Mouse (Mus musculus): ENCODE results near the gene Dmp1. TPM values are rescaled to one million over a fixed set of nuclear protein-coding genes. Genes with fewer than 3 reads are reported as not detected.

The Dmp1 gene
- polyA plus RNA-seq (2012; fragmentation: generic; extraction: Trizol), result 2.2 TPM

DNA sequence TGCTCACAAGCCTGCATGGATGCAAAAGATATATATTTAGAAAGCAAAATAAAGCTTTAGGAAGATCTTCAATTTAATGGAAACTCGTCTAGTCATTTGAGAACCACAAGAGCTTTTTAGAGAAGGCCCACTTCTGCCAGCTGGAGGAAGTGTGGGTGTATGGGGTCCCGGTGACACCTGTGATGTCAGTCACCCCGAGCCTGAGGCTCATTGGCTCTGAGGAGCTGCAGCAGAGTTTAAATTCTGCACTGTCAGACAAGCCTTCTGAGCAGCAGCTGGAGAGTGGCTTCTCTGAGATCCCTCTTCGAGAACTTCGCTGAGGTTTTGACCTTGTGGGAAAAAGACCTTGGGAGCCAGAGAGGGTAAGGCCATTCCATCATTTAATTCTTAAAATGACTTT is at the start of gene Dmp1:
Dmp1 (plus strand) TSS at position 263 of the 400 bp plus-strand sequence.
- H3ac ChIP-seq (ENCODE audit: control insufficient read depth, insufficient read length), result no peak within 1 kb of the TSS
- H3K36me3 ChIP-seq (ENCODE audit: control insufficient read depth, insufficient read depth), result no peaks in the 10 kb centered on the region
- no peaks in the 10 kb centered on the region for H3K79me2 ChIP-seq (ENCODE audit: control insufficient read depth, insufficient read depth)
- H3K4me3 ChIP-seq, result no peak within 1 kb of the TSS
- no peaks in the 10 kb centered on the region for H3K27me3 ChIP-seq (ENCODE audit: control insufficient read depth, insufficient read depth, insufficient read length)
- H3K4me2 ChIP-seq (ENCODE audit: low read depth), result peak within 1 kb of the TSS; percentile 76
- TF ChIP-seq E2F4 (IDR thresholded peaks at IDR 0.05; ENCODE audit: insufficient read depth) (peak; percentile 88), SRF (IDR thresholded peaks at IDR 0.05; ENCODE audit: control insufficient read depth, insufficient read length, low read depth) (no peak), TCF12 (IDR thresholded peaks at IDR 0.05; ENCODE audit: insufficient read depth, poor library complexity, severe bottlenecking) (peak; percentile 81), USF1 (IDR thresholded peaks at IDR 0.05; ENCODE audit: low read depth) (no peak), CEBPB (IDR thresholded peaks at IDR 0.05; ENCODE audit: insufficient read depth, poor library complexity, severe bottlenecking) (no peak), POLR2AphosphoS2 (IDR thresholded peaks at IDR 0.05; ENCODE audit: insufficient read length, low read depth) (no peak), POLR2A (IDR thresholded peaks at IDR 0.05; ENCODE audit: insufficient read length, low read depth) (no peak), MYOD1 (IDR thresholded peaks at IDR 0.05; ENCODE audit: control insufficient read depth in 1 of 3, insufficient read length in 2 of 3, low read depth in 2 of 3) (peak; percentile 73 to 98 (median 97)), TCF3 (IDR thresholded peaks at IDR 0.05; ENCODE audit: insufficient read length, low read depth) (peak; percentile 43), REST (IDR thresholded peaks at IDR 0.05; ENCODE audit: insufficient read depth, insufficient read length) (no peak), MYOG (IDR thresholded peaks at IDR 0.05; ENCODE audit: control insufficient read depth in 1 of 3, insufficient read depth in 1 of 3, insufficient read length in 2 of 3, low read depth in 2 of 3) (peak in 2 of 3 experiments; percentile 35 to 54), MAX (IDR thresholded peaks at IDR 0.05; ENCODE audit: low read depth) (no peak)

DNA sequence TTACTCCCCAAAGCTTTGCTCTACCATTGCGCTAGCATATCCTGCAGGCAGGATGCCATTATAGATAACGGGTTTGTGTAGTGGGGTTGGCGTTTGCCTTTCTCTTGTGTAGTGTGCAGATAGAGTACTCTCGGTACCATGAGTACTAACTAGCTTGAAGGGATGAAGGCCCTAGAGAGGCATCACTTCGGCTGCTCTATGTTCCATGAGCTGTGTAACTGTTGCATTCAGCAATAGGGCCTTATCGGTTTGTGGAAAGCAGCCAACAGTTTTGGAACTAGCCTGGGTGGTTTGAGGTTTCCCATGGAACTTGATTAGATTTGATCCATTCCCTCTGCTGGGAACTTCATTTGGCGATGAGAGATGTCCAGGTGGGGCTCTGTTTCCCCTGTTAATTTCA is 44.7 kb upstream of the Dmp1 start:
- no peaks in the 10 kb centered on the region for H3K27me3 ChIP-seq (ENCODE audit: control insufficient read depth, insufficient read depth, insufficient read length)
- no peak for TF ChIP-seq MAX (IDR thresholded peaks at IDR 0.05; ENCODE audit: low read depth)
- no peak for TF ChIP-seq REST (IDR thresholded peaks at IDR 0.05; ENCODE audit: insufficient read depth, insufficient read length)
- no peak for TF ChIP-seq TCF12 (IDR thresholded peaks at IDR 0.05; ENCODE audit: insufficient read depth, poor library complexity, severe bottlenecking)
- no peak for TF ChIP-seq USF1 (IDR thresholded peaks at IDR 0.05; ENCODE audit: low read depth)
- no peak for TF ChIP-seq E2F4 (IDR thresholded peaks at IDR 0.05; ENCODE audit: insufficient read depth)
- TF ChIP-seq MYOD1 (IDR thresholded peaks at IDR 0.05; ENCODE audit: control insufficient read depth in 1 of 3, insufficient read length in 2 of 3, low read depth in 2 of 3), result no peak
- no peak for TF ChIP-seq POLR2A (IDR thresholded peaks at IDR 0.05; ENCODE audit: insufficient read length, low read depth)
- no peak for TF ChIP-seq SRF (IDR thresholded peaks at IDR 0.05; ENCODE audit: control insufficient read depth, insufficient read length, low read depth)
- TF ChIP-seq CEBPB (IDR thresholded peaks at IDR 0.05; ENCODE audit: insufficient read depth, poor library complexity, severe bottlenecking), result no peak
- TF ChIP-seq POLR2AphosphoS2 (IDR thresholded peaks at IDR 0.05; ENCODE audit: insufficient read length, low read depth), result no peak
- no peak for TF ChIP-seq TCF3 (IDR thresholded peaks at IDR 0.05; ENCODE audit: insufficient read length, low read depth)
- no peak for TF ChIP-seq MYOG (IDR thresholded peaks at IDR 0.05; ENCODE audit: control insufficient read depth in 1 of 3, insufficient read depth in 1 of 3, insufficient read length in 2 of 3, low read depth in 2 of 3)
- H3K79me2 ChIP-seq (ENCODE audit: control insufficient read depth, insufficient read depth), result no peaks in the 10 kb centered on the region
- H3ac ChIP-seq (ENCODE audit: control insufficient read depth, insufficient read length), result no peak overlapping the region
- no peaks in the 10 kb centered on the region for H3K36me3 ChIP-seq (ENCODE audit: control insufficient read depth, insufficient read depth)
- no peak overlapping the region for H3K4me2 ChIP-seq (ENCODE audit: low read depth)
- no peak overlapping the region for H3K4me3 ChIP-seq

DNA sequence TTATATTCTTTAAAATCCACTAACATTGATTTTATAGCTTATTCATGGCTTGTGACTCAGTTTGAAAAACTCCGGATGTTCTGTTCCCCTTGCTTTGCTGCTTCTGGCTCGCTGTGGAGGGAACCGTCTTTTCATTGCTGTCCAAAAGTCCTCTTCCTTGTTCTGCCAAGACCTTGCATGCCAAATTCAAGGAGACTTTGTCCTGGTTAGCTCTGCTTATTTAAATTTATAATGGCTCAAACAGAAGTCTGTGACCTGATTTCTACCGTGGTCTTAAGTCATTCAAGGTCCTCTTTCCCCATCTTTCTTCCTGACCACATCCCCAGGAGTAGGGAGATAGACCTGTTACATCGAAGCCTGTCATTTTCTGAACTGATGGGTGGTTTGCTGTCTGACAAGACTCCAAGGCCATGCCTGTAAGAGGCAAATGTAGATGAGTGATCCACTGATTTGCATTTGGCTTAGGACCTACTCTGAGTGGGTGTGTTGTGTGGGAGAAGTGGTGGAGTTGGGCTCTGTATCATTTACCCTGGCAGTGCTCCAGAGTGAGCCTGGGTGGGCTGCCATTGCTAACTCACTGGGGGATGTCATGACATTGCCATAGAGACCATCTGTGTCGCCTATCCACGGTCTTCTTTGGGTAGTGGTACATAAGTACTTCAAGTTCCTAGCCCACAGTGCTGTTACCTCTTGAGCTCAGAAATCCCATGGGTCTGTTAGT is 43.9 kb upstream of the Dmp1 start:
- Histone ChIP-seq H3K4me2 (ENCODE audit: low read depth) (no peak overlapping the region), H3K79me2 (ENCODE audit: control insufficient read depth, insufficient read depth) (no peaks in the 10 kb centered on the region), H3ac (ENCODE audit: control insufficient read depth, insufficient read length) (no peak overlapping the region), H3K4me3 (no peak overlapping the region), H3K27me3 (ENCODE audit: control insufficient read depth, insufficient read depth, insufficient read length) (no peaks in the 10 kb centered on the region), H3K36me3 (ENCODE audit: control insufficient read depth, insufficient read depth) (no peaks in the 10 kb centered on the region)
- no peak for TF ChIP-seq POLR2AphosphoS2 (IDR thresholded peaks at IDR 0.05; ENCODE audit: insufficient read length, low read depth)
- no peak for TF ChIP-seq USF1 (IDR thresholded peaks at IDR 0.05; ENCODE audit: low read depth)
- TF ChIP-seq POLR2A (IDR thresholded peaks at IDR 0.05; ENCODE audit: insufficient read length, low read depth), result no peak
- TF ChIP-seq SRF (IDR thresholded peaks at IDR 0.05; ENCODE audit: control insufficient read depth, insufficient read length, low read depth), result no peak
- no peak for TF ChIP-seq MAX (IDR thresholded peaks at IDR 0.05; ENCODE audit: low read depth)
- TF ChIP-seq REST (IDR thresholded peaks at IDR 0.05; ENCODE audit: insufficient read depth, insufficient read length), result no peak
- TF ChIP-seq E2F4 (IDR thresholded peaks at IDR 0.05; ENCODE audit: insufficient read depth), result no peak
- no peak for TF ChIP-seq TCF3 (IDR thresholded peaks at IDR 0.05; ENCODE audit: insufficient read length, low read depth)
- TF ChIP-seq MYOD1 (IDR thresholded peaks at IDR 0.05; ENCODE audit: control insufficient read depth in 1 of 3, insufficient read length in 2 of 3, low read depth in 2 of 3), result no peak
- no peak for TF ChIP-seq MYOG (IDR thresholded peaks at IDR 0.05; ENCODE audit: control insufficient read depth in 1 of 3, insufficient read depth in 1 of 3, insufficient read length in 2 of 3, low read depth in 2 of 3)
- TF ChIP-seq CEBPB (IDR thresholded peaks at IDR 0.05; ENCODE audit: insufficient read depth, poor library complexity, severe bottlenecking), result no peak
- TF ChIP-seq TCF12 (IDR thresholded peaks at IDR 0.05; ENCODE audit: insufficient read depth, poor library complexity, severe bottlenecking), result no peak

DNA sequence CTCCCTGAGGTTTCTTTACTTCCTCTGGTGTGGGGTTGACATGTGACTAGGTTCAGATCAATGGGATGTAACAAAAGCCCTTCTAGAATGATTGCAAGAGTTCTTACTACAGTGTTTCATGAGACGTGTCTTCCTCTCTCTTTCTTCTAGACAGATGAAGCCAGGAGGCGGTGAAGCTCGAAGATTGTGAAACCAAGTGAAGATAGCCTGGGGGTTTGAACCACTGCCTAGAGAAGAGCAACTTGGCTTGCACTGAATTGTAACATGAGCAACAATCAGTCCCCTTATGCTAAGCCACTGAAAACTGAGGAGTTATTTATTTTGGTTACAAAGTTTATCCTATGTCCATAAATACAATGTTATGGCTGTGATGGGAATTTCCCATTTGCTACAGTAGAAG is 41.8 kb upstream of the Dmp1 start:
- TF ChIP-seq E2F4 (IDR thresholded peaks at IDR 0.05; ENCODE audit: insufficient read depth), result no peak
- Histone ChIP-seq H3K36me3 (ENCODE audit: control insufficient read depth, insufficient read depth) (no peaks in the 10 kb centered on the region), H3K27me3 (ENCODE audit: control insufficient read depth, insufficient read depth, insufficient read length) (no peaks in the 10 kb centered on the region), H3K4me2 (ENCODE audit: low read depth) (no peak overlapping the region), H3K79me2 (ENCODE audit: control insufficient read depth, insufficient read depth) (no peaks in the 10 kb centered on the region), H3ac (ENCODE audit: control insufficient read depth, insufficient read length) (no peak overlapping the region), H3K4me3 (no peak overlapping the region)
